Mouse (Mus musculus): ENCODE measurements around the gene Th. TPM values are rescaled to one million over a fixed set of nuclear protein-coding genes. Genes with fewer than 3 reads are reported as not detected.

The Th gene
- polyA plus RNA-seq, 1 experiment from 2014 or later: 10.9 TPM

DNA sequence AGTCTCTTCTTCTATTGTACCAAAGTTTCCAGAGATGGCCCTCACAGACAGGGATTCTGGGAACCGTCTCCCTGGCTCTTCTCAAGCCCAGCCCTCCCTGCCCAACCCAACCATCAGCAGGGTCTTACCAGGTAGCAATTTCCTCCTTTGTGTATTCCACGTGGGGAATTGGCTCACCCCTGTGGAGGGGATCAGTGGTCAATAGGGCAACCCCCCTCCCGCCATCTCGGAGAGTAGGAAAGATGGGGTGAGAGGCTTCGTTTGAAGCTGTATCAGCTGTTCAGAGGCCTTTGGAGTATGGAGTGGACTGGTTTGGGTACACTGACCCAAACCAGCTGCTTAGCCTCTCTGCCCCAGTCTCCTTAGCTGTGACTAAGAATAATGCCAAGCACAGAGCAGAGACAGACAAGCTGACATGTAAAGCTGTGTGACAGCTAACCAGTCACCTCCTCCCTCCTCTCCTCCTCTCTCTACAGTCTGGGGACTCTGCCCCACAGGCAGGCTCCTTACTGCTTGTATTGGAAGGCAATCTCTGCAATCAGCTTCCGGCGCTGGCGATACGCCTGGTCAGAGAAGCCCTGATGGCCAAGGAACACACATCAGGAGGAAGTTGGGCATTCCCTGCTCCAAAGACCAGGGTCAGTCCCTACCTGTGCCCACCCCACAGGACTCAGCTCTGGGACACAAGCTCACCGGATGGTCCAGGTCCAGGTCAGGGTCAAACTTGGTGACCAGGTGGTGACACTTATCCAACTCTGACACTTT, 34.8 kb downstream of the Th start:
- 71% methylated on average over 10 of the region's 10 CpGs for WGBS
- DNase-seq (ENCODE audit: extremely low spot score, low spot score): peak; percentile 11
- no peak overlapping the region for H3K27ac ChIP-seq
- peaks cover 71% of the 10 kb centered on the region for H3K27me3 ChIP-seq (ENCODE audit: poor library complexity, severe bottlenecking)
- H3K9me3 ChIP-seq: no peaks in the 10 kb centered on the region
- no peaks in the 10 kb centered on the region for H3K36me3 ChIP-seq (replicated peaks)
- peaks cover 34% of the 10 kb centered on the region for H3K4me1 ChIP-seq
- no peak overlapping the region for H3K4me3 ChIP-seq

DNA sequence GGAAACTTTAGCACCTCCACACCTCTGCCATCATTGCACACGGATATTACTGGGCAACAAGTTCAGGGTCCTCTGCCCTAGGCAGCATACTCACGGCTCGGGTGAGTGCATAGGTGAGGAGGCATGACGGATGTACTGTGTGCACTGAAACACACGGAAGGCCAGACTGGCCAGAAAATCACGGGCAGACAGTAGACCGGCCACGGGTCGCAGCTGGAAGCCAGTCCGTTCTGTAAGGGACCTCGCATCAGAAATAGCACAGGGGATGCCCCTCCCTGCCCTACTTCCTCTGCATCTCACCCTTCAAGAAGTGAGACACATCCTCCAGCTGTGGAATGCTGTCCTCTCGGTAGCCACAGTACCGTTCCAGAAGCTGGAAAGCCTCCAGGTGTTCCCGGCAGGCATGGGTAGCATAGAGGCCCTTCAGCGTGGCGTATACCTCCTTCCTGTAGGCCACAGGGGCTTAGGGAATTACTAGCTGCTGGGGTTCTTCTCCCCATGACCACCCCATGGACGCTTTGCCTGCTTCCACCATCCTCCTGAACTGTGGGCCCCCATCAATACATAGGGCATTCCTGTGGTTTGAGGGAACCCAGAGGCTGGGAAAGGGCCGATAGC, 35.6 kb downstream of the Th start:
- Histone ChIP-seq H3K36me3 (replicated peaks) (no peaks in the 10 kb centered on the region), H3K27me3 (ENCODE audit: poor library complexity, severe bottlenecking) (peaks cover 63% of the 10 kb centered on the region), H3K4me1 (peaks cover 31% of the 10 kb centered on the region), H3K9me3 (no peaks in the 10 kb centered on the region), H3K27ac (no peak overlapping the region), H3K4me3 (no peak overlapping the region)
- 85% methylated on average over 18 of the region's 18 CpGs for WGBS
- peak; percentile 12 for DNase-seq (ENCODE audit: extremely low spot score, low spot score)

DNA sequence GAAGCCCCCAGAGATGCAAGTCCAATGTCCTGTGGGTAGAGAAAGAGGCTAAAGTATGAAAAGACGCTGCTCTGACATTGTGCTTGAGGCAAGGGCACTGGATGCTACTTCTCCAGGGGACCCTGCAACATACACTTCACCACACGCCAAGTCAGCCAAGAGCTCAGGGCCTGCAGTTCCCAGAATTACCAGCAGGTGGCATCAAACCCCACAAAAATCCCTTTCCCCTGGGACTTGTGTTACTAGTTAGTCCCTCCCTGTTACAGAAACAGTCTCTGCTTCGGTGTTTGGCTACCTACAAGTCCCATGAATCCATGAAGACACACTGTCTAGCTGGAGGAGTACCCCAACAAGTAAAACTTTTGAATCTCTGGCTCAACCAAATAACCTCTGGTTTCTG, 36.3 kb downstream of the Th start:
- H3K4me1 ChIP-seq: peaks cover 28% of the 10 kb centered on the region

DNA sequence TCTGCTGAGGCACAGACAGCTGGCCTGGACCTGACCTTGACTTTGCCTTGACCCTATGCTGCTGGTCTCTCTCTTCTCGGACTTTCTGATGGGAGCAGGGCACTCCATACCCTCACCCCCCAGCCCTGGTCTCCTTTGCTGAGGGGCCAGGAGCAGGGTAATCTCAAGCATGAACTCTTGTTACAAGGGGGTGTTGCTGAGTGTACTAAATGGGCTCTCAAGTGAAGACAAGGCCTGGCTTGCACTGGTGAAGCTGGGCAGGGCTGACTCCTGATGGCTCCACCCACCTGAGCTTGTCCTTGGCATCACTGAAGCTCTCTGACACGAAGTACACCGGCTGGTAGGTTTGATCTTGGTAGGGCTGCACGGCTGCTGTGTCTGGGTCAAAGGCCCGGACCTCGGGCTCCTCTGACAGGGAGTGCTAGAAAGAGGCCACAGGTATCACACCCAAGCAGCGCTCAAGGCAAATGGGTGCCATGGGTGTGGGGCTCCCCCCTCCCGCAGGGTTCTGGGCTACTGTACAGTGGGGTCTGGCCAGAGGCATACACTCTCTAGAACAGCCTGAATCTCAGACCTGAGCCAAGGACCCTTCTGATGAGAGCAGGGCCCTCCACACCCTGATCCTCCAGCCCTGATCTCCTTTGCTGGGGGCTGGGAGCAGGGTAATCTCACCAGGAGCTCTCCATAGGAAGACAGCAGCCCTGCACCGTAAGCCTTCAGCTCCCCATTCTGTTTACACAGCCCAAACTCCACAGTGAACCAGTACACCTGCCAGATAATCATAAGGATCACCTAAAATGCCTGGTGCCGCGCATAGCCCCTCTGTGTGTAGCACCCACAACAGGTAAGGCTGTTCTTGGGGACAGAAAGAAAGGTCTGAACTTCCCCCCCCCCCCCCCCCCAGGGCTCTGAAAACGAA, 36.9 kb downstream of the Th start:
- Histone ChIP-seq H3K27ac (0 out of 2 replicates have a peak overlapping the region, but pooled peaks have one; percentile 11), H3K4me1 (peaks cover 24% of the 10 kb centered on the region), H3K9me3 (no peaks in the 10 kb centered on the region), H3K27me3 (ENCODE audit: poor library complexity, severe bottlenecking) (peaks cover 49% of the 10 kb centered on the region), H3K4me3 (no peak overlapping the region), H3K36me3 (replicated peaks) (no peaks in the 10 kb centered on the region)
- WGBS: 64% methylated on average over 12 of the region's 12 CpGs
- DNase-seq (ENCODE audit: extremely low spot score, low spot score): peak; percentile 13

More for the DNA sequence above, 36.3 kb downstream of the Th start:
- H3K27ac ChIP-seq: no peak overlapping the region
- no peaks in the 10 kb centered on the region for H3K9me3 ChIP-seq
- H3K36me3 ChIP-seq (replicated peaks): no peaks in the 10 kb centered on the region
- peak; percentile 87 for DNase-seq (ENCODE audit: extremely low spot score, low spot score)
- H3K27me3 ChIP-seq (ENCODE audit: poor library complexity, severe bottlenecking): peaks cover 56% of the 10 kb centered on the region
- WGBS: 13% methylated on average over 3 of the region's 3 CpGs
- no peak overlapping the region for H3K4me3 ChIP-seq

DNA sequence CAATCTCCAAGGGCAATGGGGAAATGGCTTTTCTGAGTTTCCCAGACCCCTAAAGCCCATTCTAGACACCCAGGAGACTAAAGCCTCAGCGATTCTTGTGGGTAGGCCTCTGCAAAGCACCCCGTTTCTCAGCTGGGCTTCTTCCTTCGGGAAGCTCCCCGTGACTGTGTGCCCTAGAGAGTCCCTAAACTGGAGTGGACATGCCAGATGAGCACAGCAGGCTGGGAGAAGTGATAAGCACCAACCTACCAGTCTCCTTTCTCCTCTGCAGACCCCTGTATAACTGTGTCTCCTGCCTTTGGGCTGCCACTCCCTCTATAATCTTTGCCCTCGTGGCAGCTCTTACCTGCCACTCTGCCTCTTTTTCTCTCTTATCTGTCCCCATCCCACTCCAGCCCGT, 37.6 kb downstream of the Th start:
- peaks cover 43% of the 10 kb centered on the region for H3K27me3 ChIP-seq (ENCODE audit: poor library complexity, severe bottlenecking)
- 85% methylated on average over 6 of the region's 6 CpGs for WGBS
- H3K4me1 ChIP-seq: peaks cover 18% of the 10 kb centered on the region
- H3K36me3 ChIP-seq (replicated peaks): no peaks in the 10 kb centered on the region
- no peaks in the 10 kb centered on the region for H3K9me3 ChIP-seq
- no peak for DNase-seq (ENCODE audit: extremely low spot score, low spot score)
- H3K4me3 ChIP-seq: no peak overlapping the region
- H3K27ac ChIP-seq: no peak overlapping the region

DNA sequence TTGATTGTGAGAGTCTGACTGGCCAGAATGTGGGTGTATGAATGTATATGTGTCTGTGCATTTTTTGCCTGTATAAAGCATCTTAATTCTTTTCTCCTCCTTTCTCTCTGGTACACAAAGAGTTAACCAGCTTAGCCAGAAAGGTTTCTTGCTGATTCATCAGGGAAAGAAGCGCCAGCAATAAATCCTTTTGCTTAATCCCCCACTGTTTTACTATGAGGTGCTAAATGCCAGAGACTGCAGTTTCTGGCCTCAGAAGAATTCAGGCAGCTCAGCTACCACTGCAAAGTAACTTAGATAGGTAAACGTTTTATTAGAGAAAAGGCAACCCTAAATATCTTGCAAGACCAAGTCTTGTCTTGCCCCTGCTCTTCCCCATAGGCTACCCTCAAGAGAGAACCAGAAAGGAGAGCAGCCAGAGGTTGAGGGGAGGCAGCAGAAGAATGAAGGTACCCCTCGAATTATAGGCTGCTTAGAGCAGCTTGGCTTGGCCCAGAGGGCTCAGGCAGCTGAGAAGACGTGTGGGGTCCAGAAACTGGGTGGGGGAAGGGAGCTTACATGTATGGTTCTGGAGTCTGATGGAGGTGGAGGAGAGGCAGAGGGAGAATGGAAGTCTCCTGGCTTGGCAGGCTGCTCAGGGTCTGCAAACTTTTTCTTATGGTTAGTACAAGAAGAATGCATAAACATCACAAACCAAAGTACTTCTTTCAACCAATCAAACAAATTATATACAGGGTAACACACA, 61.3 kb downstream of the Th start:
- Histone ChIP-seq H3K9me3 (no peaks in the 10 kb centered on the region), H3K36me3 (replicated peaks) (no peaks in the 10 kb centered on the region), H3K27me3 (ENCODE audit: poor library complexity, severe bottlenecking) (no peaks in the 10 kb centered on the region), H3K4me3 (no peak overlapping the region), H3K4me1 (peaks cover 14% of the 10 kb centered on the region), H3K27ac (peak overlapping the region; percentile 72; the same call in 1 of the 2 replicates)
- DNase-seq (ENCODE audit: extremely low spot score, low spot score): no peak
- WGBS: 9% methylated on average over 4 of the region's 4 CpGs

DNA sequence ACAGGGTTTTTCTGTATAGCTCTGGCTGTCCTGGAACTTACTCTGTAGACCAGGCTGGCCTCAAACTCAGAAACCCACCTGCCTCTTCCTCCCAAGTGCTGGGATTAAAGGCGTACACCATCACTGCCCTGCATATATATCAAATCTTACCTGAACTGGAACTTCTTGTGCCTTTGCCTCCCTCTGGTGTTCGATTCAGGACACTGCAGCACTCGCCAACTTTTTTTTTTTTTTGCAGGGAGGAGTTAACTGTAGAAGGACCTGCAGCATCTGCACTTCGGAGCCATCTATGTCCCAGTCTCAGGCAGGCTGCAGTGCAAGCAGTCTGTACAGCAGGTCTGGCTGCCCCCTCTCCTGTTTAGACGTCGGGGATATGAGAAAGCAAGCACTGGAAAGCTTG, 80.2 kb downstream of the Th start:
- Histone ChIP-seq H3K9me3 (no peaks in the 10 kb centered on the region), H3K4me1 (no peaks in the 10 kb centered on the region), H3K36me3 (replicated peaks) (no peaks in the 10 kb centered on the region), H3K27me3 (ENCODE audit: poor library complexity, severe bottlenecking) (no peaks in the 10 kb centered on the region), H3K4me3 (no peak overlapping the region), H3K27ac (no peak overlapping the region)
- WGBS: 18% methylated on average over 6 of the region's 6 CpGs
- DNase-seq (ENCODE audit: extremely low spot score, low spot score): peak; percentile 47

Other genes with a start within 250 kb of the Th start
- gene Ins2, start 187.7 kb downstream of the Th start, polyA plus RNA-seq (2016; fragmentation: Nextera tagmentation; extraction: Ambion mirVana): not detected in 2 replicates
- gene Ascl2, start 38.1 kb upstream of the Th start, polyA plus RNA-seq (2016; fragmentation: Nextera tagmentation; extraction: Ambion mirVana): 0.31 and 0.40 TPM in 2 replicates
- 6.0 and 6.8 TPM in 2 replicates for gene Tspan32, start 73.9 kb upstream of the Th start, polyA plus RNA-seq (2016; fragmentation: Nextera tagmentation; extraction: Ambion mirVana)
- 225 and 250 TPM in 2 replicates for gene Cd81, start 121.6 kb upstream of the Th start, polyA plus RNA-seq (2016; fragmentation: Nextera tagmentation; extraction: Ambion mirVana)
- 131 and 132 TPM in 2 replicates for gene Tssc4, start 138.1 kb upstream of the Th start, polyA plus RNA-seq (2016; fragmentation: Nextera tagmentation; extraction: Ambion mirVana)
- gene Trpm5, start 163.5 kb upstream of the Th start, polyA plus RNA-seq (2016; fragmentation: Nextera tagmentation; extraction: Ambion mirVana): 0.36 and 0.90 TPM in 2 replicates
- gene Kcnq1, start 175.2 kb upstream of the Th start, polyA plus RNA-seq (2016; fragmentation: Nextera tagmentation; extraction: Ambion mirVana): 0.92 and 1.3 TPM in 2 replicates